Comparison of ENCODE assay signal across 12 mouse cellular contexts in genomic region chr2:158122814-158123213, GRCm38 (mm10). TPM values are rescaled to one million over a fixed set of nuclear protein-coding genes. Genes with fewer than 3 reads are reported as not detected.
A peak's percentile ranks its signal among the peaks of the same experiment; 100 is the strongest.
DNase-seq lines count a peak whose midpoint lies in the region; ATAC-seq and TF ChIP-seq lines count a peak whose summit lies in the region.
"Had no signal": no experiment of that assay in that cellular context is flagged by ENCODE, and none has a peak within 500 bp of the region (broad histone marks: within the 10 kb centered on the region; RNA-seq: fewer than 3 reads in every experiment).

No protein-coding gene starts in this region.

- peaks cover 1% of the 10 kb centered on the region; the same call in 1 of the 2 replicates for H3K36me3 ChIP-seq in kidney, adult 2 months (ENCODE audit: control insufficient read depth, insufficient read depth, low read length)
- peaks cover 19% of the 10 kb centered on the region for H3K36me3 ChIP-seq in heart, adult 2 months (ENCODE audit: control insufficient read depth, insufficient read depth, low read length)
- no peaks in the 10 kb centered on the region for H3K36me3 ChIP-seq in forebrain, embryonic 11.5 days (ENCODE audit: control insufficient read depth, insufficient read depth, low read length)
- H3K36me3 ChIP-seq: limb, embryonic 12.5 days had no signal

- no peak for ATAC-seq in forebrain, embryonic 11.5 days (replicated peaks; ENCODE audit: low FRiP score)
- ATAC-seq: CD4-positive, CD25-positive, alpha-beta regulatory T cell, adult 4 months; intestine, embryonic 15.5 days had no signal

- peak; percentile 89 for DNase-seq in kidney, adult 2 months
- no peak for DNase-seq in kidney, postnatal 4 days
- peak; percentile 80 to 87 for DNase-seq in heart, adult 2 months
- DNase-seq in heart, postnatal 25 days (ENCODE audit: low spot score) = peak; percentile 71
- peak; percentile 57 for DNase-seq in lung, postnatal 14 days
- DNase-seq in forebrain, embryonic 11.5 days (ENCODE audit: low spot score) = no peak
- no peak for DNase-seq in frontal cortex, postnatal 25 days (ENCODE audit: low spot score in 2 of 2)
- no peak for DNase-seq in cerebellum, adult 9-10 months
- DNase-seq: gastrocnemius, postnatal 14 days had no signal

- intact Hi-C loops in heart, adult 2 months (cut with DNase I) = loop anchor here (1.0 kb wide), 1 partner anchor 18 kb away; no protein-coding TSS in a partner anchor
- intact Hi-C loops in heart, postnatal 25 days (cut with DNase I) = loop anchor here (2.0 kb wide), 1 partner anchor 20 kb away; no protein-coding TSS in a partner anchor

- H3K4me2 ChIP-seq in forebrain, embryonic 11.5 days (ENCODE audit: low read depth, low read length, severe bottlenecking) = no peak overlapping the region
- H3K4me2 ChIP-seq: intestine, embryonic 15.5 days; limb, embryonic 12.5 days had no signal

- no peak for TF ChIP-seq POLR2A in kidney, adult 2 months (IDR thresholded peaks at IDR 0.05; ENCODE audit: low read depth, low read length)
- peak; percentile 24; the same call in 1 of the 2 replicates for TF ChIP-seq POLR2A in heart, adult 2 months (IDR thresholded peaks at IDR 0.05; ENCODE audit: insufficient read depth, low read depth, low read length)

- peak overlapping the region; percentile 77 for H3K27ac ChIP-seq in kidney, adult 2 months (ENCODE audit: insufficient read depth, low read depth, low read length)
- H3K27ac ChIP-seq in heart, adult 2 months = peak overlapping the region; percentile 86
- no peak overlapping the region for H3K27ac ChIP-seq in forebrain, embryonic 11.5 days (ENCODE audit: low read depth, low read length)
- H3K27ac ChIP-seq: intestine, embryonic 15.5 days; limb, embryonic 12.5 days had no signal

- 33% methylated on average over 6 of the region's 6 CpGs for WGBS in kidney, adult 2 months
- WGBS in heart, adult 2 months = 32% methylated on average over 6 of the region's 6 CpGs
- 84% methylated on average over 6 of the region's 6 CpGs for WGBS in forebrain, embryonic 11.5 days

- H3K79me2 ChIP-seq in heart, adult 2 months (replicated peaks; ENCODE audit: control insufficient read depth, insufficient read depth, low read length) = no peaks in the 10 kb centered on the region

- H3K27me3 ChIP-seq in kidney, adult 2 months (replicated peaks; ENCODE audit: control insufficient read depth, insufficient read depth, low read length) = no peaks in the 10 kb centered on the region
- no peaks in the 10 kb centered on the region for H3K27me3 ChIP-seq in heart, adult 2 months (ENCODE audit: control insufficient read depth, insufficient read depth, low read length)
- H3K27me3 ChIP-seq in forebrain, embryonic 11.5 days (ENCODE audit: control insufficient read depth, insufficient read depth, low read length) = no peaks in the 10 kb centered on the region
- H3K27me3 ChIP-seq: intestine, embryonic 15.5 days; limb, embryonic 12.5 days had no signal

- peaks cover 23% of the 10 kb centered on the region for H3K4me1 ChIP-seq in kidney, adult 2 months (ENCODE audit: control insufficient read depth, insufficient read depth, low read length)
- peaks cover 28% of the 10 kb centered on the region for H3K4me1 ChIP-seq in heart, adult 2 months (ENCODE audit: control insufficient read depth, insufficient read depth, low read length)
- no peaks in the 10 kb centered on the region for H3K4me1 ChIP-seq in forebrain, embryonic 11.5 days (replicated peaks; ENCODE audit: control insufficient read depth, insufficient read depth, low read length)

- H3K9me3 ChIP-seq in forebrain, embryonic 11.5 days (ENCODE audit: control insufficient read depth, low read length) = no peaks in the 10 kb centered on the region
- H3K9me3 ChIP-seq: intestine, embryonic 15.5 days; limb, embryonic 12.5 days had no signal

- TF ChIP-seq EP300 in heart, adult 2 months (IDR thresholded peaks at IDR 0.05; ENCODE audit: insufficient read depth, low read depth, low read length) = peak; percentile 93

- no peak for TF ChIP-seq CTCF in kidney, adult 2 months (conservative IDR thresholded peaks at IDR 0.05; ENCODE audit: insufficient read depth, insufficient read length, low read depth, low read length)
- no peak for TF ChIP-seq CTCF in heart, adult 2 months (IDR thresholded peaks at IDR 0.05)

- peak overlapping the region; percentile 24; the same call in 1 of the 2 replicates for H3K9ac ChIP-seq in heart, adult 2 months (ENCODE audit: low read depth, low read length)
- H3K9ac ChIP-seq in forebrain, embryonic 11.5 days (ENCODE audit: low read length) = no peak overlapping the region
- H3K9ac ChIP-seq: intestine, embryonic 15.5 days; limb, embryonic 12.5 days had no signal

- no peak overlapping the region for H3K4me3 ChIP-seq in kidney, adult 2 months (ENCODE audit: insufficient read depth, low read depth, low read length)
- H3K4me3 ChIP-seq in heart, adult 2 months = no peak overlapping the region
- H3K4me3 ChIP-seq in forebrain, embryonic 11.5 days (ENCODE audit: low read depth, low read length) = no peak overlapping the region
- H3K4me3 ChIP-seq: intestine, embryonic 15.5 days; limb, embryonic 12.5 days had no signal

RNA-seq across cellular contexts. Expression of gene Tgm2, which starts 23.4 kb away (rescaled TPM):
- polyA plus RNA-seq in kidney, adult 2 months (2012; rRNA removed) = 217 and 221 TPM in 2 replicates
- total RNA-seq in heart, adult 2 months (2021) = 100 to 1,000 TPM; 270 to 286 TPM
- 155 and 205 TPM in 2 replicates for polyA plus RNA-seq in heart, adult 2 months (2012; rRNA removed)
- total RNA-seq in heart, postnatal 25 days (2021) = 100 to 1,000 TPM; 238 to 253 TPM
- polyA plus RNA-seq in forebrain, embryonic 11.5 days (2014; fragmentation: Nextera tagmentation; extraction: Ambion mirVana) = 4.2 and 4.7 TPM in 2 replicates

Comparison
In these comparisons a context has a peak if more than half of its experiments do, and no peak if none do; other contexts are left out.
1. DNase-seq: peak in kidney, adult 2 months (single experiment), heart, adult 2 months (2 of 2), heart, postnatal 25 days (single experiment) and lung, postnatal 14 days (single experiment); none in kidney, postnatal 4 days (0 of 2), forebrain, embryonic 11.5 days (single experiment), frontal cortex, postnatal 25 days (0 of 2) and cerebellum, adult 9-10 months (single experiment).
2. RNA of gene Tgm2, which starts 23.4 kb away (polyA plus RNA-seq): 217 to 221 TPM in kidney, adult 2 months and 155 to 205 TPM in heart, adult 2 months; 4.2 to 4.7 TPM in forebrain, embryonic 11.5 days; every median in the first group is over 10 times any median in the second.